Mouse (Mus musculus): Measurements from ENCODE around the gene Actl10. TPM values are rescaled to one million over a fixed set of nuclear protein-coding genes. Genes with fewer than 3 reads are reported as not detected.

Gene Actl10
- total RNA-seq (2014; rRNA removed) (0.52 TPM in 1 of 2 replicates, not detected in the other), polyA plus RNA-seq (2015; fragmentation: Nextera tagmentation; extraction: Ambion mirVana) (0.23 TPM in 1 of 2 replicates, not detected in the other)

DNA sequence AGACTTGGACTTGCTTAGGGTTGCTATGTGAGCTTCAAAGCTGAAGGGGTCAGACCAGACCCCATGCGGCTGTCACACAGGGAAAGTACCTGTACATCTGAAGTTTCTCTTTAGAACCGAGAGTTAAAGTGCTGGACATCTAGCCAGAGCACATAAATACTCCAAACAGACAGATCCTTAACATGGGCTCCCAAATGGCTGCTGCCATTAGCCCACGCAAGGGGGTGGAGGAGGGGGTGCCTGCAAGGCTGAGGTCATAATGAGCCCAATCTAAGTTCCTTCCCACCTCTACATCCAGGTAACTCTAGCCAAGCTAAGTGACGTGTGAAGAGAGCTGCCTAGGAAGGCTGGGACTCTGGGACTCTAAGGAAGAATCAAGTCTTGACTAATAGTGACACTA lies at the start of gene Actl10:
Gene Actl10 (plus strand): TSS at position 301 of the 400 bp plus-strand sequence.
- peaks cover 19% of the 10 kb centered on the region for H3K4me1 ChIP-seq (ENCODE audit: insufficient read depth, low read length)
- H3K9ac ChIP-seq (replicated peaks; ENCODE audit: low read length): no peak within 1 kb of the TSS
- no peaks in the 10 kb centered on the region for H3K36me3 ChIP-seq (ENCODE audit: insufficient read depth, low read length)
- 87% methylated on average over 4 of the region's 4 CpGs for WGBS
- peak within 1 kb of the TSS; percentile 33; the same call in 1 of the 2 replicates for H3K4me2 ChIP-seq (ENCODE audit: low read depth, low read length)
- H3K4me3 ChIP-seq (ENCODE audit: low read length): 0 out of 2 replicates have a peak within 1 kb of the TSS, but pooled peaks have one; percentile 1
- DNase-seq (ENCODE audit: low spot score): no peak
- H3K9me3 ChIP-seq (ENCODE audit: low read length): no peaks in the 10 kb centered on the region
- no peak for TF ChIP-seq CTCF (IDR thresholded peaks at IDR 0.05; ENCODE audit: low read depth)
- peak within 1 kb of the TSS; percentile 67 for H3K27ac ChIP-seq
- no peak for ATAC-seq
- H3K27me3 ChIP-seq (ENCODE audit: insufficient read depth, low read length): no peaks in the 10 kb centered on the region

DNA sequence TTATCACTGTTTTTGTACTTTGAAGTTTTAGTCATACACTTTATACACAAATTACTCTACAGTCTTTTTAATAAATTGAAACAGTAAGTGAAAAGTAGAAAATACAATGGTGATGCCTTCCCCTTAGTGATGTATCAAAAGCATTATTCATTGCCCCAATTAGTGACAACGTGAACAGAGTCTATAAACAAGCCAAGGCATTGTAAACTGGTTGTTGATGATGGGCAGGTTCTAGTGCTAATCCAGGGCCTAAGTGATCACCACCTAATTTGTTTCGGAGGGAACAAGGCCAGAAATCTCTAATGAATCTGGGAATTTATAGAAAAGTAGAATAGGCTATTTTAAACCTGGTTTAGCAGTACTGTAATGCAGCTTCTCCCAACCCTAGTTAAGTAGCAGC lies 44.5 kb upstream of the Actl10 start:
- H3K36me3 ChIP-seq (ENCODE audit: insufficient read depth, low read length): peaks cover 17% of the 10 kb centered on the region
- no peak overlapping the region for H3K4me2 ChIP-seq (ENCODE audit: low read depth, low read length)
- H3K27ac ChIP-seq: peak overlapping the region; percentile 1; the same call in 1 of the 2 replicates
- DNase-seq (ENCODE audit: low spot score): no peak
- WGBS: 67% methylated on average over 2 of the region's 2 CpGs
- no peaks in the 10 kb centered on the region for H3K27me3 ChIP-seq (ENCODE audit: insufficient read depth, low read length)
- no peak overlapping the region for H3K9ac ChIP-seq (replicated peaks; ENCODE audit: low read length)
- ATAC-seq: no peak
- no peaks in the 10 kb centered on the region for H3K9me3 ChIP-seq (ENCODE audit: low read length)
- no peak overlapping the region for H3K4me3 ChIP-seq (ENCODE audit: low read length)
- no peak for TF ChIP-seq CTCF (IDR thresholded peaks at IDR 0.05; ENCODE audit: low read depth)
- H3K4me1 ChIP-seq (ENCODE audit: insufficient read depth, low read length): no peaks in the 10 kb centered on the region

DNA sequence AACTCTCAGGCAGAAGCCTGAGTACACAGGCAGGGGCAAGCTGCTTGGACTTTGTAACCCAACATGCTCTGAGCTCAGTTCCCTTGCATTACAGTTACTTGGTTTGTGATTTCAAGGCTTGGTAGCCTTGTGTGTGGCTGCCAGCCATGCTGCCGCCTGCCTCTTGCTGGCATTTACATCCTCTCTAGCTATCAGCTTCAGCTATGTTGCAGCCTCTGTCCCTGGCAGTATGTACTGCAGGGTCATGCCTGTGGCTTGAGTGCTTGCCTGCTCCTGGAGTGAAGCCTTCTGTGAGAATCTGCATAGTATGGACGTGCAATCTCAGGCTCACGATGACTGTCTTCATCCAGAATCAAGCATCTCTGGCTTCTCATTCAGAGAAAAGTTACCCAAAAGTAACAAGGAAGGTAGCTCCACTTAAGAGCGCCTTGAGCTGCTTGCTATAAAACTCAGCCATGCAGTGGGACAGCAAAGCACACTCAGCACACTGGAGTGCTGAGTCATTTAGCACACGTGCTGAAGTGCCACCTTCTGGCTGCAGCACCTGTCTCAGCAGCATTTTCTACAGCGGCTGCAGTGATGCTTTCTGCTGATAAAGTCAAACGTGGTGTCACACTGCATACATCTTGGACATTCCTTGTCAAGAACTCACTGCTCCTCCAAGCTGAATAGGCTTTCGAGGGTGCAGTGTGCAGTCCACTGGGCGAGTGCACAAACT lies 43.9 kb upstream of the Actl10 start:
- Histone ChIP-seq H3K4me2 (ENCODE audit: low read depth, low read length) (no peak overlapping the region), H3K9ac (replicated peaks; ENCODE audit: low read length) (no peak overlapping the region), H3K9me3 (ENCODE audit: low read length) (no peaks in the 10 kb centered on the region), H3K4me3 (ENCODE audit: low read length) (no peak overlapping the region), H3K36me3 (ENCODE audit: insufficient read depth, low read length) (peaks cover 17% of the 10 kb centered on the region), H3K4me1 (ENCODE audit: insufficient read depth, low read length) (no peaks in the 10 kb centered on the region), H3K27ac (peak overlapping the region; percentile 1; the same call in 1 of the 2 replicates), H3K27me3 (ENCODE audit: insufficient read depth, low read length) (no peaks in the 10 kb centered on the region)
- DNase-seq (ENCODE audit: low spot score) (peak; percentile 64), ATAC-seq (peak; percentile 61; the same call in 1 of the 2 replicates)
- TF ChIP-seq CTCF (IDR thresholded peaks at IDR 0.05; ENCODE audit: low read depth): peak; percentile 63
- WGBS: 62% methylated on average over 9 of the region's 9 CpGs

DNA sequence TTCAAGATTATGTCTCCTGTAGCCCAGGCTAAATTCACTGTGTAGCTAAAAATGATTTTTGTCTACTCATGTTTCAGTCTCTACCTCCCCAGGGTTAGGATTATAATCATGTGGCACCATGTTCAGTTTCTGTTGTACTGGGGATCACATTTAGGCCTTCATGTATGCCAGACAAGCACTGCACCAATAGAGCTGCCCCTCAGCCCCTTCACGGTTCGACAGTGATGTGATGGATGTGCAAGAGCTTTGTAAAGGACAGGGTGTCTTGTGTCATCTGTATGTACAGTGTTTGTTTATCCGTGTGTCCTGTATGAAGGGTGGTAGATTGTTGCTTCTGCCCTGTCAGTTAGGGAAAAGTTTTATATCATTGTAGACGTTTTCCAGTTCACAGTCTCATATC lies 43.1 kb upstream of the Actl10 start:
- no peak for TF ChIP-seq CTCF (IDR thresholded peaks at IDR 0.05; ENCODE audit: low read depth)
- H3K36me3 ChIP-seq (ENCODE audit: insufficient read depth, low read length): peaks cover 17% of the 10 kb centered on the region
- H3K4me3 ChIP-seq (ENCODE audit: low read length): no peak overlapping the region
- no peaks in the 10 kb centered on the region for H3K4me1 ChIP-seq (ENCODE audit: insufficient read depth, low read length)
- H3K27me3 ChIP-seq (ENCODE audit: insufficient read depth, low read length): no peaks in the 10 kb centered on the region
- H3K4me2 ChIP-seq (ENCODE audit: low read depth, low read length): no peak overlapping the region
- ATAC-seq (no peak), DNase-seq (ENCODE audit: low spot score) (no peak)
- no peak overlapping the region for H3K27ac ChIP-seq
- no peaks in the 10 kb centered on the region for H3K9me3 ChIP-seq (ENCODE audit: low read length)
- H3K9ac ChIP-seq (replicated peaks; ENCODE audit: low read length): no peak overlapping the region
- 87% methylated on average over 4 of the region's 4 CpGs for WGBS

DNA sequence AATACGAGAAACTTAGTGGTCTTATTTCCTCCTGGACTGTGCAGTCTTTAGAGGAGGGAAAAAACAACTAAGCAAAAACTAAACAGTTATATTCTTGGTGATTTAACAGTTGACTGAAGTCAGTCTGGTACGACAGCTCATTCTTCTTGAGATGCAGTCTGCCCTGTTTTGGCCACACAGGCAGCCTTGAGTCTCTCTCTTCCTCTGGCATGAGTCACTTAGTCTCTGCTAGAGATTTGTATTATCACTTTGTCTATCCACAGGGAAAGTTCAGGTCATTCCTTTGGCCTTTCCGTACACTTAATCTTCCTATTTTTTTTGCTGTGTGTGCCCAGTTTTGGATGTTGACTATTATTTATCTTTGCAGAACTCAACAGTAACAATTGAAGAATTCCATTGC lies 41.4 kb upstream of the Actl10 start:
- DNase-seq (ENCODE audit: low spot score) (no peak), ATAC-seq (no peak)
- Histone ChIP-seq H3K9me3 (ENCODE audit: low read length) (no peaks in the 10 kb centered on the region), H3K4me3 (ENCODE audit: low read length) (no peak overlapping the region), H3K4me1 (ENCODE audit: insufficient read depth, low read length) (no peaks in the 10 kb centered on the region), H3K4me2 (ENCODE audit: low read depth, low read length) (no peak overlapping the region), H3K27ac (no peak overlapping the region), H3K36me3 (ENCODE audit: insufficient read depth, low read length) (peaks cover 17% of the 10 kb centered on the region), H3K9ac (replicated peaks; ENCODE audit: low read length) (no peak overlapping the region), H3K27me3 (ENCODE audit: insufficient read depth, low read length) (no peaks in the 10 kb centered on the region)
- 92% methylated on average over 3 of the region's 3 CpGs for WGBS
- TF ChIP-seq CTCF (IDR thresholded peaks at IDR 0.05; ENCODE audit: low read depth): no peak

DNA sequence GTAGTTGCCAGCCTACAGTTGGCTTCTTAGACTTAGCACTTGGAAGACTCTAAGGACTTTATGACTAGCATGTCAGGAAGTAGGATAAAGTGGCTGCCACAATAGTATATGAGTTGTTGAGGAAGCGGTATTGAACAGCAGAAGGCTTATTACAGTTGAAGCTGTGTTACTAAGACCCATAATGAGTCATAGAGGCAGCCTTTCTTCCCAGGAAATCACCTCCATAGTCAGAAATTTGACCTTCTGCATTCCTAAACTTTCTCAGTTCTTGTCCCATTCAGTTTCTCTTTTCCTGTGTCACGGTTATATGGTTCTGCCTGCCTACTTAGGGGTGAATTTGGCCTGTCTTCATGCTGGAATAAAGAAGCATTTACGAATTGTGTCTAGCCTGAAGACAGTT lies 34.6 kb upstream of the Actl10 start:
- Histone ChIP-seq H3K27me3 (ENCODE audit: insufficient read depth, low read length) (no peaks in the 10 kb centered on the region), H3K4me1 (ENCODE audit: insufficient read depth, low read length) (no peaks in the 10 kb centered on the region), H3K4me3 (ENCODE audit: low read length) (no peak overlapping the region), H3K9ac (replicated peaks; ENCODE audit: low read length) (no peak overlapping the region), H3K9me3 (ENCODE audit: low read length) (no peaks in the 10 kb centered on the region), H3K4me2 (ENCODE audit: low read depth, low read length) (no peak overlapping the region), H3K27ac (no peak overlapping the region), H3K36me3 (ENCODE audit: insufficient read depth, low read length) (peaks cover 10% of the 10 kb centered on the region; the same call in 1 of the 2 replicates)
- WGBS: 90% methylated on average over 3 of the region's 3 CpGs
- TF ChIP-seq CTCF (IDR thresholded peaks at IDR 0.05; ENCODE audit: low read depth): no peak
- no peak for ATAC-seq
- no peak for DNase-seq (ENCODE audit: low spot score)

DNA sequence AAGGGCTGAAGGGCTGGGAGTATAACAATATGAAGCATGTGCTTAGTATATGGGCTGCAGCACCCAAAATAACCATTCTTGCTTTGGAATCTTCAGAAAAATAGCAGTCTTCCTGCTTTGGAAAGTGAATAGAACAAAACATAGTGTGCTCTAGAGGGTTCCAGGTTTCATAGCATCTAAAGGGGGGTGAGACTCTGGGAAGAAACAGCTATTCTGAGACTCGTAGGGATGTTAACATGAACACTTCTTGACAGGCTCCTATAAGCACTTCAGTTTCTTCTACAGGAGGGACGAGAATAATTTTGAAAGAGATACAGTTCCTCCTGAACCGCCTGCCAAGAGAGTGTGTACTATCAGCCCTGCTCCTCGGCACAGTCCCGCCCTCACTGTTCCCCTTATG lies 34.2 kb upstream of the Actl10 start:
- Histone ChIP-seq H3K27ac (no peak overlapping the region), H3K27me3 (ENCODE audit: insufficient read depth, low read length) (no peaks in the 10 kb centered on the region), H3K36me3 (ENCODE audit: insufficient read depth, low read length) (peaks cover 9% of the 10 kb centered on the region; the same call in 1 of the 2 replicates), H3K9me3 (ENCODE audit: low read length) (no peaks in the 10 kb centered on the region), H3K4me1 (ENCODE audit: insufficient read depth, low read length) (no peaks in the 10 kb centered on the region), H3K4me2 (ENCODE audit: low read depth, low read length) (no peak overlapping the region), H3K9ac (replicated peaks; ENCODE audit: low read length) (no peak overlapping the region), H3K4me3 (ENCODE audit: low read length) (no peak overlapping the region)
- DNase-seq (ENCODE audit: low spot score) (no peak), ATAC-seq (no peak)
- TF ChIP-seq CTCF (IDR thresholded peaks at IDR 0.05; ENCODE audit: low read depth): no peak
- 97% methylated on average over 5 of the region's 5 CpGs for WGBS

Data from hindbrain, postnatal 0 days (tissue).